Mouse (Mus musculus) heart, postnatal 36 days (tissue): ENCODE results near the gene Gm4353. TPM values are rescaled to one million over a fixed set of nuclear protein-coding genes. Genes with fewer than 3 reads are reported as not detected.

Experiments
- DNase-seq, 2 experiments: peaks; one replicate each; pipeline ENCODE4 v3.0.0; 2021 to 2022
- intact Hi-C: fragments of 180-260 bp; cut with DNase I; formaldehyde crosslinking; loops from one replicate; pipeline ENCODE4 v1.15.1; 2025
- total RNA-seq, 2 experiments: library from RNA; stranded (reverse); gene quantifications; 2 replicates each; pipeline ENCODE4 v1.2.3; 2021

Gm4353 gene
- total RNA-seq, 2 experiments from 2014 or later: 1.3 TPM

- intact Hi-C loops: no loop called here
- no peak for DNase-seq
Measured at GRCm38 (mm10) chr7:116060739-116061138, 23.7 kb downstream of the Gm4353 start.

- no peak for DNase-seq
- intact Hi-C loops: loop anchor here (1.0 to 2.0 kb wide), 2 partner anchors 824 to 1116 kb away; no protein-coding TSS in a partner anchor
Measured at GRCm38 (mm10) chr7:116040470-116041019, 43.9 kb downstream of the Gm4353 start.

GRCm38 (mm10) chr7:116039538-116040466, 44.6 kb downstream of the Gm4353 start:
- DNase-seq: peak; percentile 86 to 87
- intact Hi-C loops: loop anchor here (1.0 to 10.0 kb wide), 7 partner anchors 195 to 1115 kb away; no protein-coding TSS in a partner anchor

- peak; percentile 2 to 10 for DNase-seq
- intact Hi-C loops: loop anchor here (5.0 to 10.0 kb wide), 5 partner anchors 194 to 587 kb away; no protein-coding TSS in a partner anchor
Measured at GRCm38 (mm10) chr7:116039196-116039537, 45.3 kb downstream of the Gm4353 start, which contains the start of gene 1110004F10Rik. Gene 1110004F10Rik, plus strand, starts transcription at chr7:116039397.

DNA sequence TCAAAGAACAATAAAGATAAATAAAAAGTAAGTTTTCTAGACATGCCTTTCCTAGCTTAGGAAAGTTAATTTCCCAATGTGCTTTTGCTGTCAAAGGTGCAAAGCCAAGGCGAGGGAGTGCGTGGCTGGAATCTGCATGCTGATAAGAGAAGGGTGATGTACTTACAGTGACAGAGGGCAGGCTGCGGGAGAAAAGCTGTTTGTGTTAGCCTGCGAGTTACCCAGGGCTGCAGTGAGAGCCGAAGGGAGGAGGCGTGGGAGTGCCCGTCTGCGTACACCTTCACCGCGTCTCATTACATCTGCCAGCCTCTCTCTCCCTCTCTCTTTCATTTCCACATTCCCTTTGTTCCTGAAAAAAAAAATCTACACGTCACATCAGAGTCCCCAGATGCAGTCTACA, 45.9 kb downstream of the Gm4353 start, which contains the start of gene Sox6:
Gene Sox6, minus strand, starts transcription at position 286 of the 400 bp plus-strand sequence.
- DNase-seq: peak; percentile 6 to 8
- intact Hi-C loops: loop anchor here (5.0 to 10.0 kb wide), 5 partner anchors 194 to 586 kb away; no protein-coding TSS in a partner anchor

- no peak for DNase-seq
- intact Hi-C loops: loop anchor here (5.0 to 10.0 kb wide), 5 partner anchors 193 to 586 kb away; no protein-coding TSS in a partner anchor
Measured at GRCm38 (mm10) chr7:116038024-116038423, 46.4 kb downstream of the Gm4353 start.

- intact Hi-C loops: loop anchor here (5.0 to 10.0 kb wide), 5 partner anchors 192 to 585 kb away; no protein-coding TSS in a partner anchor
- no peak for DNase-seq
Measured at GRCm38 (mm10) chr7:116036591-116037555, 47.6 kb downstream of the Gm4353 start.

- intact Hi-C loops: loop anchor here (5.0 to 10.0 kb wide), 5 partner anchors 191 to 583 kb away; no protein-coding TSS in a partner anchor
- DNase-seq: no peak
Measured at GRCm38 (mm10) chr7:116035504-116035903, 48.9 kb downstream of the Gm4353 start.

DNA sequence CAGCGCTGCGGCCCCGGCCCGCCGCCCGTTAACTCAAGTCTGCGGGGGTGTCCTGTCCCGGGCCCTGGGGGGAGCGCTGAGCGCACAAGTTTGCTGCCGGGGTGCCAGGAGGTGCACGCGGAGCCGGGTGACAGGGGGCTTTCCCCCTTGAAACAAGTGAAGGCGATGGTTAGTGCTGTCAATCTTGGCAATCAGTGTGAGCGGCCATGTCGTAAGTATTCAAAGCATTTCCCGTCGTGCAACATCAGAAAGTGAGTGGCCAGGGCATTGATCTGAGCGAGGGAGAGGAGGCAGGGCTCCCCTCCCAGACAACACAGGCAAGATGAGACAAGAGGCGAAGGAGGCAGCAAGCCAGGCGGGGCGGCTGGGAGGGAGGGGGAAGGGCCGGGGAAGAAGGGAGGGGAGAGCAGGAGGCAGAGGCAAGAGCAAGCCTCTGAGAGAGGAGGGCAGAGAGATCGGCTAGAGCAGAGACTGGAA, 50.1 kb downstream of the Gm4353 start:
- intact Hi-C loops: loop anchor here (5.0 to 10.0 kb wide), 5 partner anchors 82 to 667 kb away; no protein-coding TSS in a partner anchor
- peak; percentile 46 to 58 for DNase-seq

DNA sequence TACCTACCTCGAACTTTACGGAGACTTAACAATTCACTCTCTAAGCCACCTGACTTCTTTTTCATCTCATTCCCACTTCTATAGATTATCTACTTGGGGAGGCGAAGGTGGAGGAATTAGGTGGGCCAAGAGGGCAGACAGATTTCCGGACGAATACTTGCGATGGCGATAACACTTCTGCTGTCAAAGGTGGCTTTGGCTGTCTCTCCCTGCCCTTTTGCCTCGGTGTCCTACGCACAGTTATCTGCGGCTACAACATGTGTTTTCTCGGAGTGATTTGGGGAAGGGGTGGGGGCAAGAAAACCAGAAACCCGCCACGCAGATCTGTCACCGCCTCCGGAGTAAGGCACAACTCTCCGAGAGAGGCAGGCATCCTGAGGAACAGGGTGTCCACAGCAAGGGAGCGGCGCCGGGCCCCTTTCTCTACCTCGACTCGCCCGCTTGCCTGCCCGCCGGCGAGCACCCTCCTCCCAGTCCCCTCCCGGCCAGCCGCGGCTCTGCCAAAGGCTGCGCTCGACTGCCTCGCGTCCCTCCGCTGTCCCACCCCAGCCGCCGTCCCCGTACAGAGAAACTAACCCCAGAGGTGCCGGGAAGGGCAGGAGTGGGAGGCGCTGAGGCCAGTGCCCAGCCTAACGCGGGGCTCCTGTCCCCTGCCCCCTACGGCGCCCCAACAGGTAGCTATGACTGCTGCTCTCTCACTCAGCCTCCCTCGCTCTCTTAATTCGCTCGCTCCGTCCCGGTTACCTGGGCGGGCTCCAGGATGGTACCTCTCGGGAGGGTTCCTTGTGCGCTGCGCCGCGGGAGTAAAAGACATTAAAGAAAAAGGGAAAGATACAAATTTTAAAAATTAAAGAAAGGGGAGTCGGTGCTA, 50.8 kb downstream of the Gm4353 start:
- intact Hi-C loops: loop anchor here (5.0 to 10.0 kb wide), 5 partner anchors 81 to 666 kb away; no protein-coding TSS in a partner anchor
- peak; percentile 57 to 72 for DNase-seq

Other genes with a start within 250 kb of the Gm4353 start
- 10 to 100 TPM; 24.0 to 30.4 TPM for gene Sox6, start 45.8 kb downstream of the Gm4353 start, total RNA-seq
- 10 to 100 TPM; 51.2 to 55.9 TPM for gene 1110004F10Rik, start 45.2 kb downstream of the Gm4353 start, total RNA-seq
- gene Plekha7, start 223.7 kb upstream of the Gm4353 start, total RNA-seq: 1 to 10 TPM; 3.9 to 5.6 TPM
- gene Rps13, start 249.6 kb upstream of the Gm4353 start, total RNA-seq: 100 to 1,000 TPM; 313 to 343 TPM